Mouse (Mus musculus): ENCODE measurements around the gene Ppt2.

GRCm38 (mm10) chr17:34596098-34596497 lies 32.2 kb downstream of the Ppt2 start:
- TF ChIP-seq POLR2A (IDR thresholded peaks at IDR 0.05; ENCODE audit: borderline replicate concordance, low read depth, low read length) (no peak), CTCF (IDR thresholded peaks at IDR 0.05; ENCODE audit: low read depth, low read length) (no peak)

All from bone marrow macrophage, adult 2 months (primary cell).